Mouse (Mus musculus) forebrain, postnatal 0 days (tissue): ENCODE data around the gene Prss32. TPM values are rescaled to one million over a fixed set of nuclear protein-coding genes. Genes with fewer than 3 reads are reported as not detected.

ENCODE experiments used
- ATAC-seq: fragments of 200-750 bp; cut with Nextera tagmentation; 2 replicates; pipeline ENCODE4 v1.8.0; 2017; ENCODE audit warnings: mild to moderate bottlenecking, moderate library complexity
- DNase-seq: peaks from one replicate; pipeline ENCODE4 v3.0.0-alpha.2; 2015
- H3K27ac ChIP-seq: fragments of 300-500 bp; sonication (generic); 2 replicates; pipeline ENCODE4 v1.5.1; 2014; ENCODE audit warnings: low read depth, mild to moderate bottlenecking, antibody characterized with exemption, low read length, moderate library complexity, mixed read lengths
- H3K27me3 ChIP-seq: fragments of 300-500 bp; sonication (generic); 2 replicates; pipeline ENCODE4 v1.6.1; 2014; ENCODE audit warnings: mild to moderate bottlenecking, low read length, mixed read lengths; ENCODE audit not compliant: insufficient read depth
- H3K36me3 ChIP-seq: fragments of 300-500 bp; sonication (generic); 2 replicates; pipeline ENCODE4 v1.6.1; 2014; ENCODE audit warnings: mild to moderate bottlenecking, moderate library complexity; ENCODE audit not compliant: insufficient read depth
- H3K4me1 ChIP-seq: fragments of 300-500 bp; sonication (generic); 2 replicates; pipeline ENCODE4 v1.6.1; 2014; ENCODE audit warnings: antibody characterized with exemption; ENCODE audit not compliant: insufficient read depth
- H3K4me2 ChIP-seq: fragments of 300-500 bp; sonication (generic); 2 replicates; pipeline ENCODE4 v1.6.1; 2014; ENCODE audit warnings: low read depth, mild to moderate bottlenecking, moderate library complexity
- H3K4me3 ChIP-seq: fragments of 300-500 bp; sonication (generic); 2 replicates; pipeline ENCODE4 v1.5.1; 2014; ENCODE audit warnings: low read depth, low read length, mixed read lengths
- H3K9ac ChIP-seq: fragments of 300-500 bp; sonication (generic); 2 replicates; pipeline ENCODE4 v1.6.1; 2014; ENCODE audit warnings: mild to moderate bottlenecking
- H3K9me3 ChIP-seq: fragments of 300-500 bp; sonication (generic); 2 replicates; pipeline ENCODE4 v1.6.1; 2016; ENCODE audit warnings: low read length
- CTCF ChIP-seq: sonication (generic); IDR thresholded peaks from 2 replicates; pipeline ENCODE4 v1.5.1; 2016; ENCODE audit warnings: antibody characterized with exemption, control low read depth, low read depth
- WGBS: fragments of 180-500 bp; shearing (Covaris S2); extraction: QIAGEN DNeasy Blood & Tissue Kit; methylation state at CpG from one replicate; pipeline ENCODE4 v1.1.7; 2014; 5-methylcytosine and 5-hydroxymethylcytosine counted together
- polyA plus RNA-seq: library from polyadenylated mRNA; unstranded; fragments of >200 nt; fragmentation: Nextera tagmentation; extraction: Ambion mirVana; gene quantifications from 2 replicates; pipeline ENCODE4 v1.2.1, GENCODE M21; 2015
- total RNA-seq: library from RNA; depleted of rRNA; stranded (reverse); fragments of >200 nt; gene quantifications from 2 replicates; pipeline ENCODE4 v1.2.3, GENCODE M21; 2014; rRNA removed

Prss32 gene
- total RNA-seq (0.57 TPM in 1 of 2 replicates, not detected in the other), polyA plus RNA-seq (0.20 and 0.30 TPM in 2 replicates)

- no peak within 1 kb of the TSS for H3K9ac ChIP-seq
- TF ChIP-seq CTCF, result peak; percentile 52
- no peaks in the 10 kb centered on the region for H3K4me1 ChIP-seq
- ATAC-seq, result peak; percentile 45
- H3K36me3 ChIP-seq, result no peaks in the 10 kb centered on the region
- H3K9me3 ChIP-seq, result no peaks in the 10 kb centered on the region
- no peak within 1 kb of the TSS for H3K4me2 ChIP-seq
- no peak within 1 kb of the TSS for H3K4me3 ChIP-seq
- DNase-seq, result peak; percentile 24
- no peaks in the 10 kb centered on the region for H3K27me3 ChIP-seq
- H3K27ac ChIP-seq, result no peak within 1 kb of the TSS
- 13% methylated on average over 19 of the region's 19 CpGs for WGBS
Measured at GRCm38 (mm10) chr17:23843812-23844273, at the start of gene Prss32, which contains the start of gene Prss41. Prss32 (plus strand) TSS chr17:23843855. Prss41 (minus strand) TSS chr17:23844172.

GRCm38 (mm10) chr17:23795323-23795722 lies 48.3 kb upstream of the Prss32 start:
- ATAC-seq (no peak), DNase-seq (no peak)
- H3K9ac ChIP-seq, result no peak overlapping the region
- H3K9me3 ChIP-seq, result no peaks in the 10 kb centered on the region
- H3K4me3 ChIP-seq, result no peak overlapping the region
- H3K27me3 ChIP-seq, result no peaks in the 10 kb centered on the region
- no peak for TF ChIP-seq CTCF
- H3K27ac ChIP-seq, result no peak overlapping the region
- no peak overlapping the region for H3K4me2 ChIP-seq
- no peaks in the 10 kb centered on the region for H3K36me3 ChIP-seq
- H3K4me1 ChIP-seq, result peaks cover 8% of the 10 kb centered on the region; the same call in 1 of the 2 replicates
- 93% methylated on average over 8 of the region's 8 CpGs for WGBS

GRCm38 (mm10) chr17:23797316-23797715 lies 46.3 kb upstream of the Prss32 start:
- Histone ChIP-seq H3K36me3 (no peaks in the 10 kb centered on the region), H3K4me2 (no peak overlapping the region), H3K4me1 (no peaks in the 10 kb centered on the region), H3K9me3 (no peaks in the 10 kb centered on the region), H3K4me3 (no peak overlapping the region), H3K27ac (no peak overlapping the region), H3K27me3 (no peaks in the 10 kb centered on the region), H3K9ac (no peak overlapping the region)
- no peak for TF ChIP-seq CTCF
- 79% methylated on average over 7 of the region's 7 CpGs for WGBS
- ATAC-seq, result no peak
- DNase-seq, result no peak

- DNase-seq (no peak), ATAC-seq (no peak)
- H3K9ac ChIP-seq, result no peak overlapping the region
- H3K4me2 ChIP-seq, result no peak overlapping the region
- no peak for TF ChIP-seq CTCF
- no peaks in the 10 kb centered on the region for H3K36me3 ChIP-seq
- H3K27me3 ChIP-seq, result no peaks in the 10 kb centered on the region
- H3K9me3 ChIP-seq, result no peaks in the 10 kb centered on the region
- no peak overlapping the region for H3K27ac ChIP-seq
- H3K4me3 ChIP-seq, result no peak overlapping the region
- peaks cover 24% of the 10 kb centered on the region for H3K4me1 ChIP-seq
- 94% methylated on average over 10 of the region's 10 CpGs for WGBS
Measured at GRCm38 (mm10) chr17:23801627-23802026, 42.0 kb upstream of the Prss32 start.

- DNase-seq, result peak; percentile 100
- Histone ChIP-seq H3K27me3 (no peaks in the 10 kb centered on the region), H3K4me1 (peaks cover 24% of the 10 kb centered on the region), H3K4me3 (peak overlapping the region; percentile 97), H3K36me3 (peaks cover 6% of the 10 kb centered on the region), H3K9me3 (no peaks in the 10 kb centered on the region), H3K4me2 (peak overlapping the region; percentile 80), H3K9ac (peak overlapping the region; percentile 87), H3K27ac (peak overlapping the region; percentile 97)
- no peak for TF ChIP-seq CTCF
- WGBS, result under 1% methylated on average over 60 of the region's 60 CpGs
- ATAC-seq, result peak; percentile 98
Measured at GRCm38 (mm10) chr17:23802746-23803365, 40.8 kb upstream of the Prss32 start.

- no peaks in the 10 kb centered on the region for H3K27me3 ChIP-seq
- peak overlapping the region; percentile 97 for H3K27ac ChIP-seq
- ATAC-seq, result peak; percentile 23
- peak overlapping the region; percentile 97 for H3K4me3 ChIP-seq
- no peaks in the 10 kb centered on the region for H3K9me3 ChIP-seq
- whole genome bisulfite sequencing, result 0% methylated on average over 65 of the region's 83 CpGs
- peaks cover 24% of the 10 kb centered on the region for H3K4me1 ChIP-seq
- peak overlapping the region; percentile 80 for H3K4me2 ChIP-seq
- H3K9ac ChIP-seq, result peak overlapping the region; percentile 87
- no peak for TF ChIP-seq CTCF
- H3K36me3 ChIP-seq, result peaks cover 11% of the 10 kb centered on the region
- DNase-seq, result peak; percentile 85
Measured at GRCm38 (mm10) chr17:23803366-23804041, 40.2 kb upstream of the Prss32 start.
